Mouse (Mus musculus) embryonic fibroblast, embryonic 13.5 days (primary cell): ENCODE results near the gene Cyp26b1.

Experiments
- CTCF ChIP-seq: IDR thresholded peaks from 2 replicates; pipeline ENCODE4 v1.5.1; 2011; ENCODE audit warnings: mild to moderate bottlenecking, control low read depth, low read length, moderate library complexity, borderline replicate concordance; ENCODE audit not compliant: insufficient read depth
- POLR2A ChIP-seq: IDR thresholded peaks from 2 replicates; pipeline ENCODE4 v1.6.1; 2011; ENCODE audit warnings: low read depth, mild to moderate bottlenecking, control low read depth, low read length, moderate library complexity

GRCm38 (mm10) chr6:84534944-84535343 lies 58.8 kb downstream of the Cyp26b1 start:
- TF ChIP-seq POLR2A (no peak), CTCF (no peak)
